Mouse (Mus musculus) gonadal fat pad, adult 2 months (tissue): ENCODE data around the gene Wipf1. TPM values are rescaled to one million over a fixed set of nuclear protein-coding genes. Genes with fewer than 3 reads are reported as not detected.

Experiments used
- DNase-seq: peaks from one replicate; pipeline ENCODE4 v3.0.0-alpha.2; 2012; ENCODE audit warnings: low read depth
- polyA plus RNA-seq: library from polyadenylated mRNA; depleted of rRNA; stranded (reverse); fragments of >200 nt; gene quantifications from 2 replicates; pipeline ENCODE4 v1.2.3, GENCODE M21; 2012; rRNA removed

Gene Wipf1
- polyA plus RNA-seq, 1 experiment = 5.2 TPM

DNA sequence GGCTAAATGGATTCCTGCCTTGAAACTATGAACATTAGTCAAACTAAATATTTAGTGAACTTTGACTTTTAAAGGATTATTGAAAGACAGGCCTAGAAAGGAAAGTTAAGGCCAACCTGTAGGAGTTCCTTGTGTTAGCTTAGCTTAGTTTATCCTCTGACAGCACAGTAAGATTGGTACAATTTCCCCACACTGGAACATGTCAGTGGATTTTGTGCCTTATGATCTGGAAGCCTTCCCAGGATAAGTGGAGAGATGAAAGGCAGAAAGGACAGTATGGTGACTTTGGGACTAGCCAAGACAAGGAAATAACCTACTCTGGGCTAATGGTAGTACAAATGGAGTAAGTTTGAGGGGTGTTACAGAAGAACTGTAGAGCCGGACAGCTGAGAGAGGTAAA is 141.7 kb downstream of the Wipf1 start:
- peak; percentile 65 for DNase-seq

DNA sequence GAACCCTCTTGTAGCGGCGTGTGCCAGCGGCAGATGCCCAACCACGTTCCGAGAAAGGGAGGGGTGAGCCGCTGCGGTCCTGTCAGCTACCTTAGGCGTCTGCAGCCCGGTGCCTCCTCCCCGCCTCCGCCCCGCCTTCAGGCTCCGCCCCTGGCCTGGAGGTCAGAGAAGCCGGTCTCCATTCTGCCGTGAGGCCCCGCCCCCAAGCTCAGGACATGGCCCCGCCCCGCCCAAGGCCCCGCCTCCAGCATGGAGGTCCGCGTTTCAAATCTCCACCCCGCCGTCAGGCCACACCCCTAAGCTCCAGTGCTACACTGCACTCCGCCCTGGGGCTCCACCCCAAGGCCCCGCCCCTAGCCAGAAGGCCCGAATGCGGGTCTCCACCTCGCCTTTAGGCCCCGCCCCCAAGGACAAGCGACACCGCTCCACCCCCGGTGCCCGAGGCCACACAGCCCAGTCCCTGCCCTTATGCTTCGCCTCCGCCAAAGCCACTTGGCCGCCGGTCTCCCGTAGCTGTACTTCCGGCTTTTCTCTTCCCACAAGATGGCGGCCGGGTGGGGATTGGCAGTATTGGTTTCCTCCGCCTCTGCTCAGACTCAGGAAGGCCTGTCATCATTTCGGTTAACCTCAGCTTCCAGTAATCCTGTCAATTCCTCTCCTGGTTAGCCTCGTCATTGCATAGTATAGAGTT is 143.0 kb downstream of the Wipf1 start, which contains the start of gene Gpr155:
Gene Gpr155 (minus strand): TSS at position 217 of the 691 bp plus-strand sequence.
- DNase-seq = peak; percentile 59

DNA sequence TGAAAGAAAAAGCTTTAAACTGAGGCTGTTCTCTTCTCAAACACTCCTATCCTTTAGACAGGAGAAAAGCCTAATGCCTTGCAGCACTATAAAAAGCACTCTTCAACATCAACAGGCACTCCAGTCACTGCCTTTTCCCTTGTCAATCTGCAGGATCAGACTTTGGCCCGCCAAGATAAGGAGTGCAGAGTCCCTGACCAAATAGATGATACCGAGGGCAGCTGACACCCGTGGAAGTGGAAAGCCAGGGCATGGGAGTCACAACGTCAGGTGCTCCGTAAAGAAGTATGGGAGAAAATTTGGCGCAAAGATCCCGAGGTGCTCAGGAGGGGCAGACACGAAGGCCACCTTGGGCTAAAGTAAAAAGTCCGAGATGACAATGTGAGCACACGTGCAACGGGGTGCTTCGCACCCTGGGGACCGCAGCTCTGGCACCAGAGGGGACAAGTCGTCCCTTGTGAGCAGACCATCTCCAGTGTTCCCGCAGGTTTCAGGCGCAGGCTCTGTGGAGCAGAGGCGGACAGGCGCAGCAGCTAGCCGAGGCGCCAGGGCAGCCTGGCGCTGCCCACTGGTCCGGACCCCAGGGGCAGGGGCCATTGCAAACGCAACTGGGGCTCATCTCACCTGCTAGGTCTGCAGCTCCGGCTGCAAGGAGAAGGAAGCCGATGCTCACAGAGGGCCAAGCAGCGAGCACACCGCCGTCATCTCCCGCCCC is 143.7 kb downstream of the Wipf1 start:
- no peak for DNase-seq

DNA sequence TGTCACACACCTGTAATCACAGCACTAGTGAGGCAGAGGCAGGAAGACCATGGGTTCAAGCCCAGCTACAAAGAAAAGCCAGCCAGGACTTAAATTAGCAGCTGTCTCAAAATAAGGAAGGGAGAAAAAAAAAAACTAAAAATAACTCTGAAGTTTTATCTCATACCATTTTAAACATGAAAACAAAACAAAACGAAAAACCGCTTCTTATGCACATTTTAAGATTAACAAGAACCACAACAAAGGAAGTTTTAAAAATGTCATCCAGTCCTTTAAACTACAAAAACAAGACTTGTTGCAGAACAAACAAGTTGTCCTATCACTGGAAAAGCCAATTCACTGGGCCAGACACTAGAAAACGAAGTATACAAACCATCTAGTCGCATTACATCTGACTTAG is 144.4 kb downstream of the Wipf1 start:
- DNase-seq = no peak

DNA sequence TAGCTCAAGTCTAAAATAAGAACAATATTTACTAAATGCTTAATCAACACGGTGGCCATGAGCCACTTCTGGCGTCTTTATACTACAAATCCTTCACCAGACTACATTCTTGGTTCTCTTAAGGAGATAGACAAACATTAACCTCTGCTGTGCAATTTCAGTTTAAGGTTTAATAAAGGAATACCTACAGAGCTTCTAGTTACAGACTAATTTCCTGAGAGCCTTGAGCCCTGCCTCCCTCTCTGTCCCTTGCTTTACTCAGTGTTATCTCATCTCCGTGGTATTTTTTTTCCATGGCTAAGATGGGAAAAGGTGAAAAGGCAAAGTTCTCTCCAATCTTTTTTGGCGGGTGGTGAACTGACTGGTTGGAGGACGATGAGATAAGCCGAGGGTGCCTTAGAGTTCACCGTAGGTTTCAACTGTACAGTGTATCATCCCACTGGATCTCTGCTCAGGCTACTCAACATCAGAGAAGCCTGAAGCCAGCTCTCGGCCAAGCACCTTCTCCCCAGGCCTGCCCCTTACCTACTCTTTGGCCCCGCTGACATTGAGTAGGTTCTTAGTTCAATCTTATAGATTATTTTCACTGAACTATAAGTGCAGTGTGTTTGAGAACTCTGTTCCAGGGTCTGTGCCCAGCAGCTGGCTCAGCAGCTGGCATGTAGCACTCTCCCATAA is 149.1 kb downstream of the Wipf1 start:
- DNase-seq = no peak

DNA sequence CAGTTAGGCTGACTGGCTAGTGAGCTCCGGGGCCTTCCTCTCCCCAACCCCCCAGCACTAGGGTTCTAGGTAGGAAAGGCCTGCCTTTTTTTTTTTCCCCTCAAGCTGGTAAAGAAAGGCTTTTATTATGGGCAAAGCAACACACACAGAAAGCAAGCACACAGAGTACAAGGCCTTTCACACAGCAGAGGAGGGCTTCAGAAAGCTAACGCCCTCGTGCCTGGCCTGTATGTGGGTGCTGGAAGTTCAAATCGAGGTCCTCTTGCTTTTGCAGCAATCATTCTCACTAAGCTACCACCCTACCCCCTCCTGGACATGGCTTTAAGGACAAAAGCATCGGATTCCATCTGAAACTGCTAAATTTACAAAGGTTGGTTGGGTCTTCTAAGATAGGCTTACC is 149.9 kb downstream of the Wipf1 start:
- DNase-seq = no peak

Other genes starting within 250 kb of the Wipf1 start
- 11.0 and 12.3 TPM in 2 replicates for gene Scrn3, start 217.1 kb downstream of the Wipf1 start, polyA plus RNA-seq
- gene Cir1, start 217.0 kb downstream of the Wipf1 start, polyA plus RNA-seq = 3.3 and 4.7 TPM in 2 replicates
- 25.8 and 33.2 TPM in 2 replicates for gene Gpr155, start 143.2 kb downstream of the Wipf1 start, polyA plus RNA-seq
- 0.03 TPM in 1 of 2 replicates, not detected in the other for gene Chrna1, start 50.6 kb upstream of the Wipf1 start, polyA plus RNA-seq
- 17.8 and 18.1 TPM in 2 replicates for gene Chn1, start 245.6 kb upstream of the Wipf1 start, polyA plus RNA-seq